Mouse (Mus musculus) myocyte (in vitro differentiated cells): ENCODE data around the gene Hoxa13. TPM values are rescaled to one million over a fixed set of nuclear protein-coding genes. Genes with fewer than 3 reads are reported as not detected.

Experiments used
- H3K27me3 ChIP-seq: one replicate; pipeline ENCODE4 v1.6.1; 2011; ENCODE audit not compliant: control insufficient read depth, insufficient read depth, insufficient read length
- H3K36me3 ChIP-seq: one replicate; pipeline ENCODE4 v1.6.1; 2011; ENCODE audit not compliant: control insufficient read depth, insufficient read depth
- H3K4me2 ChIP-seq: one replicate; pipeline ENCODE4 v1.6.1; 2011; ENCODE audit warnings: low read depth, control low read depth
- H3K4me3 ChIP-seq: one replicate; pipeline ENCODE4 v1.5.1; 2011; ENCODE audit warnings: mild to moderate bottlenecking, control low read depth, moderate library complexity
- H3K79me2 ChIP-seq: one replicate; pipeline ENCODE4 v1.6.1; 2011; ENCODE audit not compliant: control insufficient read depth, insufficient read depth
- H3ac ChIP-seq: one replicate; pipeline ENCODE4 v1.6.1; 2011; ENCODE audit not compliant: control insufficient read depth, insufficient read length
- CEBPB ChIP-seq: IDR thresholded peaks from 2 replicates; pipeline ENCODE4 v1.6.1; 2011; ENCODE audit warnings: mild to moderate bottlenecking, moderate library complexity; ENCODE audit not compliant: poor library complexity, insufficient read depth, severe bottlenecking
- E2F4 ChIP-seq: IDR thresholded peaks from one replicate; pipeline ENCODE4 v1.6.1; 2011; ENCODE audit warnings: mild to moderate bottlenecking, control low read depth, moderate library complexity; ENCODE audit not compliant: insufficient read depth
- MAX ChIP-seq: IDR thresholded peaks from one replicate; pipeline ENCODE4 v1.6.1; 2011; ENCODE audit warnings: low read depth, mild to moderate bottlenecking, control low read depth
- MYOD1 ChIP-seq, 3 experiments: IDR thresholded peaks; one replicate each; pipeline ENCODE4 v1.6.1; 2011; ENCODE audit warnings: control low read depth in 2 of 3, low read depth in 2 of 3, mild to moderate bottlenecking in 2 of 3, moderate library complexity in 1 of 3; ENCODE audit not compliant: insufficient read length in 2 of 3, control insufficient read depth in 1 of 3
- MYOG ChIP-seq, 3 experiments: IDR thresholded peaks; one replicate each; pipeline ENCODE4 v1.6.1; 2011; ENCODE audit warnings: control low read depth in 2 of 3, low read depth in 2 of 3, mild to moderate bottlenecking in 2 of 3; ENCODE audit not compliant: insufficient read length in 2 of 3, control insufficient read depth in 1 of 3, insufficient read depth in 1 of 3
- POLR2A ChIP-seq: IDR thresholded peaks from one replicate; pipeline ENCODE4 v1.6.1; 2011; ENCODE audit warnings: low read depth, mild to moderate bottlenecking, control low read depth, moderate library complexity; ENCODE audit not compliant: insufficient read length
- POLR2AphosphoS2 ChIP-seq: IDR thresholded peaks from one replicate; pipeline ENCODE4 v1.6.1; 2011; ENCODE audit warnings: low read depth, control low read depth; ENCODE audit not compliant: insufficient read length
- REST ChIP-seq: IDR thresholded peaks from one replicate; pipeline ENCODE4 v1.6.1; 2011; ENCODE audit warnings: mild to moderate bottlenecking, control low read depth, moderate library complexity; ENCODE audit not compliant: insufficient read depth, insufficient read length
- SRF ChIP-seq: IDR thresholded peaks from one replicate; pipeline ENCODE4 v1.6.1; 2011; ENCODE audit warnings: low read depth; ENCODE audit not compliant: control insufficient read depth, insufficient read length
- TCF12 ChIP-seq: IDR thresholded peaks from one replicate; pipeline ENCODE4 v1.6.1; 2011; ENCODE audit warnings: mild to moderate bottlenecking, control low read depth; ENCODE audit not compliant: poor library complexity, insufficient read depth, severe bottlenecking
- TCF3 ChIP-seq: IDR thresholded peaks from one replicate; pipeline ENCODE4 v1.6.1; 2011; ENCODE audit warnings: low read depth, control low read depth; ENCODE audit not compliant: insufficient read length
- USF1 ChIP-seq: IDR thresholded peaks from one replicate; pipeline ENCODE4 v1.6.1; 2011; ENCODE audit warnings: low read depth, mild to moderate bottlenecking, control low read depth, moderate library complexity
- polyA plus RNA-seq: library from polyadenylated mRNA; unstranded; fragments of >200 nt; fragmentation: generic; extraction: Trizol; gene quantifications from one replicate; pipeline ENCODE4 v1.2.1, GENCODE M21; 2012; ENCODE audit warnings: missing spikeins

Hoxa13 gene
- polyA plus RNA-seq, result 0.72 TPM

- H3K4me3 ChIP-seq, result peak within 1 kb of the TSS; percentile 29
- H3K4me2 ChIP-seq, result peak within 1 kb of the TSS; percentile 74
- TF ChIP-seq MAX (no peak), TCF12 (no peak), REST (no peak), POLR2AphosphoS2 (no peak), CEBPB (no peak), MYOG (IDR thresholded peaks at IDR 0.05; ENCODE audit: control insufficient read depth in 1 of 3, insufficient read depth in 1 of 3, insufficient read length in 2 of 3, low read depth in 2 of 3) (no peak), USF1 (no peak), E2F4 (no peak), SRF (no peak), POLR2A (no peak), MYOD1 (IDR thresholded peaks at IDR 0.05; ENCODE audit: control insufficient read depth in 1 of 3, insufficient read length in 2 of 3, low read depth in 2 of 3) (no peak), TCF3 (no peak)
- H3K36me3 ChIP-seq, result no peaks in the 10 kb centered on the region
- peaks cover 13% of the 10 kb centered on the region for H3K27me3 ChIP-seq
- H3ac ChIP-seq, result peak within 1 kb of the TSS; percentile 20
- no peaks in the 10 kb centered on the region for H3K79me2 ChIP-seq
Measured at GRCm38 (mm10) chr6:52260654-52261575, at the start of gene Hoxa13. Gene Hoxa13 (minus strand): TSS chr6:52260880.

DNA sequence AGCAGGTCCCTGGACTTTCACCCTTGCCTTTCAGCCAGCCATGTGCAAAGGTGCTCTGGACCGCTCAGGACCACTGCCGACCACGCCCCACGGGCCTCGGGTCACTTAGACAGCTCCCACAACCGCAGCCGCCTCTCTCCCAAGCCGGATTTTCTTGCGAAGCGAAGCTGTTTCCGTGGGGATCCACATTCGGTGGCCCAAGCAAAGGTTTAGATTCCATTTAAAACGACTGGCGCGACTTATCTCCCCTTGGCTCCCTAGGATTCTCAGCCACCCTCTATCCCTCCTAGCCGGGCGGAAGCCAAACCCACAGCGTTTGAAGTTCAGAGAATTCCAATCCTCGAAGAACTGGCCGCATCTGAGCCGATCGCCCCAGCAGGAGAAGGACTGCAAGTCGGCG lies 49.7 kb upstream of the Hoxa13 start:
- Histone ChIP-seq H3K4me3 (no peak overlapping the region), H3K27me3 (peaks cover 76% of the 10 kb centered on the region), H3K36me3 (no peaks in the 10 kb centered on the region), H3K79me2 (no peaks in the 10 kb centered on the region), H3ac (no peak overlapping the region), H3K4me2 (no peak overlapping the region)
- TF ChIP-seq POLR2A (no peak), MAX (no peak), MYOD1 (IDR thresholded peaks at IDR 0.05; ENCODE audit: control insufficient read depth in 1 of 3, insufficient read length in 2 of 3, low read depth in 2 of 3) (no peak), MYOG (IDR thresholded peaks at IDR 0.05; ENCODE audit: control insufficient read depth in 1 of 3, insufficient read depth in 1 of 3, insufficient read length in 2 of 3, low read depth in 2 of 3) (no peak), TCF12 (no peak), E2F4 (no peak), TCF3 (no peak), USF1 (no peak), CEBPB (no peak), SRF (no peak), REST (no peak), POLR2AphosphoS2 (no peak)

DNA sequence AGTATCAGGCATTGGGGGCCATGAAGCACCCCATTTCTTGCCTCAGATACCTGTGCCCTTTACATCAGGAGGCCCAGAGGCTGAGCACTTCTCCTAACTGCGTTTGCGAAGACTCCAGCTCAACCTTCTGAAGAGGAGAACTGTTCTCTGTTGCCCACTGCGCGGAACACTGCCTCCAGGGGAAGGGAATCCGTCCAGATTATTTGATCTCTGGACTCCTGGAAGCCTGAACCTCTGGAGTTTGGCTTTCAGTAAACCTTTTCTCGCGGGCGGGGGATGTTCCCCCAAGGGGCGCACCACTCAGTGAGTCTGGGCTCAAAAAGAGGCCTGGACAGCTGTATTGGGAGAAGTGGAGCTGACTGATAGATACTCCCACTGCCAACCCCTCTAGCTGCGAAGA lies 49.1 kb upstream of the Hoxa13 start:
- H3K36me3 ChIP-seq, result no peaks in the 10 kb centered on the region

GRCm38 (mm10) chr6:52305877-52306389 lies 45.3 kb upstream of the Hoxa13 start:
- Histone ChIP-seq H3K4me3 (no peak overlapping the region), H3ac (no peak overlapping the region), H3K27me3 (peaks cover 38% of the 10 kb centered on the region), H3K36me3 (no peaks in the 10 kb centered on the region), H3K79me2 (no peaks in the 10 kb centered on the region), H3K4me2 (peak overlapping the region; percentile 67)
- no peak for TF ChIP-seq POLR2A
- no peak for TF ChIP-seq CEBPB
- no peak for TF ChIP-seq USF1
- TF ChIP-seq POLR2AphosphoS2, result no peak

More for the DNA sequence above, 49.1 kb upstream of the Hoxa13 start:
- TF ChIP-seq TCF12 (no peak), POLR2A (no peak), TCF3 (no peak), CEBPB (no peak), E2F4 (no peak), MYOD1 (IDR thresholded peaks at IDR 0.05; ENCODE audit: control insufficient read depth in 1 of 3, insufficient read length in 2 of 3, low read depth in 2 of 3) (no peak), MYOG (IDR thresholded peaks at IDR 0.05; ENCODE audit: control insufficient read depth in 1 of 3, insufficient read depth in 1 of 3, insufficient read length in 2 of 3, low read depth in 2 of 3) (no peak), SRF (no peak), REST (no peak), MAX (no peak), POLR2AphosphoS2 (no peak), USF1 (no peak)
- no peaks in the 10 kb centered on the region for H3K79me2 ChIP-seq
- peaks cover 70% of the 10 kb centered on the region for H3K27me3 ChIP-seq
- no peak overlapping the region for H3ac ChIP-seq
- H3K4me2 ChIP-seq, result no peak overlapping the region
- no peak overlapping the region for H3K4me3 ChIP-seq
